Mouse (Mus musculus): ENCODE measurements at regions not wholly inside any gene's neighbourhood (a gene's known extent, or its start where the extent isn't known, plus 50 kb on each side); places are given as distances from the start of the nearest gene placed in this dataset.
"Not testable (repeated sequence)": the region's sequence is repeated elsewhere in the genome, so short reads cannot be mapped to it uniquely, and the experiment has no call there.

DNA sequence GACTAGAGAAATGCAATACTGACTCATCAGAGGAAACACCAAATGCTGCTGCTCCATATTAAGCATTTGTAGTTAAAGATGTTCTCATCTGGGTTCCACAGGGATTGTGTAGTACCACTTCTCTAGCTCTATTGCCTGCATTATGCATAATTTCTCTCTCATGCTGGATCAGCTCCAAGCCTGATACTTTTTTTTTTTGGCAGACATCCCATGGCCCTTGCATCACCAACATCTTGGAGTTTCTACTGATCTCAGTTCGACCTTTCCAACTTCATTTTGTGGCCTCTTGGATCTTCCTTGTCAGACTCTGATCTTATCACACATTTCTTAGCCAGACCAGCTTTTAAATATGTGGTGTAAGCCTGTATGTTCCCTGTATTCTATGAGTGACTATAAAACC lies 701.1 kb upstream of the Nr2f1 start:
- DNase-seq = no peak

DNA sequence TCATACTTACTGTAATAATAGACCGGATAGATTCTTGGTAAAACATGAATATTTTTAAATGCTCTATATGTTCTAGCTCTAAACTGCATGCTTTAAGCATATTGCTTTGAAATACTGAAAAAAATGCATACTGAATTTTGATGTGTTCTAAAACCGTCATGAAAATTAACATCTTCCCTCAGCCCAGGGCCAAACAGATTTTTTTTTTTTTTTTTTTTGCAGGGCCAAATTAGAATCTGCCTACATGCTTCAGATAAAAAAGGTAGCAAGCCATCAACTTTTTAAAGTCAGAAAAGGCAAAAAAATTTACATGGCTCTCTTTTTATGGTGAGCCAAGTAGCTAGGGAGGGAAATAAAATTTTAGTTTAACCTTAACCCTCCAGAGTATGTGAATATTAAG lies 692.7 kb upstream of the Nr2f1 start:
- DNase-seq = no peak

DNA sequence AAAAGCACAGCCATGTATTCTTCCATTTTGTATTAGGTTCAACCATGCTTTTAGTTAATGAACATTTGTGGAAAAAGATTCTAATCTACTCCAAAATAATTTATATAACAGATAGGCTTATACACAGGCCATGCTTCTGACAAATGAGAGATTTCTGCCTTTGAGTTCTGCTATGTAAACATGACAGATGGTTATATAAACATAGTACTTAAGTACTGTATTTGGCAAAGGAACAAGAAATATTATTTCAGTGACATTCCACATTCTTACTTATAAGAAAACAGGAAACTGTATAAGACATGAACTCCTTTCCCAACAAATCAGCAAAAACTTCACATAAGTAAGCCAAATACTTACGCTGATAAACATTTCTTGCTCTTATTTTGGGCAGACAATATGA lies 683.5 kb upstream of the Nr2f1 start:
- no peak for DNase-seq

DNA sequence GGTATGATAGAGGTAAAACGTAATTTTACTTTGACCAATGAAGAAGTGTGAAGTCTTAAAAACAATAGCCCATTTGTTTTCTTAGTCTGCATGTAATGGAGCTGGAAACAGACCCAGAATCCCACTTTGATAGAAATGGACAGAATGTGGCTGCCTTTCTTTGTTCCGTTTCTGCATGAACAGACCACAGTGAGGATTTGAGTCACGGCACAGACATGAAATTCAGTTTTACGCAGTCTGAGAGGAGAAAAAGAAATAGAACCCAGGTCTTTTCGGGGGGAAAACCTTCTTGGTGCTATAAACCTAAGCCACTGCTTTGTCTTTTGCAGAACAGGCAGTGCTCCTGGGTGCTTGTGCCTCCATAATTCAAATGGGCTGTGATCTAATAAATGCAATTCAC lies 673.0 kb upstream of the Nr2f1 start:
- DNase-seq = no peak

DNA sequence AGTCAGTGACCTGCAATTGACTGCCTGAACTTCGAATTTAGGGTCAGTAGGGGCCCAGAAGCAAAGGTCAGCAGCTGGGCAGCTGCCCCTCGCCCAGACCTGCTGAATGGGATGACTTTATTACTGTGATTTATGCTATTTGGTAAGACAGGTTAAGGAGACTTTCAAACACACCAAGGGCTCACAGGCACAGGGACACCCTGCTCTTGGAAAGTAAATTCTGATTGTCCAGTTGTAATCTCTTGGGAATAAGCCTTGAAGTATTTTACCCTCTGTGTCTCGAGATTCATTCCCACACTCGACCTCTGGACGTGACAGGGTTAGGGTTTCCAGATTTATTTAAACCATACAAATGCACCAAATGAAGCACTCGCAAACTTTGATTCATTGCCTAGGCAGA lies 672.4 kb upstream of the Nr2f1 start:
- no peak for DNase-seq

DNA sequence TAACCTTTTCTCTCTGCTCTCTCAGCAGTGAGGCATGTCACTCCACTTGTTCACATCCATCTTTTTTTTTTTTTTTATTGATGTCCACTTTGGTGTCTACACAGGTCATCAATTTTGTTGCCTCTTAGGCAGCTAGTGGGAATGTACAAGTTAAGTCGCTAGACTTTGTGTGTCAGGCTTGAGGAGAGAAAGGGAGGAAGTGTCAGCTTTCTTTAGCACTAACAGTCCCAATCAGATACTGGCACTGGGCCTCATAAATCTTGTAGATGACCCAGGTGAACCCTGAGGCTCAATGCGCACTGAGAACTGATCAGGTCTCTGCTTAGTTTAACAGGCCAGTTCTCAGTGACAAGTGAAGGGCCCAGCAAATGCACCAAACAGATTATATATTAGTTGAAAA lies 671.7 kb upstream of the Nr2f1 start:
- no peak for DNase-seq

DNA sequence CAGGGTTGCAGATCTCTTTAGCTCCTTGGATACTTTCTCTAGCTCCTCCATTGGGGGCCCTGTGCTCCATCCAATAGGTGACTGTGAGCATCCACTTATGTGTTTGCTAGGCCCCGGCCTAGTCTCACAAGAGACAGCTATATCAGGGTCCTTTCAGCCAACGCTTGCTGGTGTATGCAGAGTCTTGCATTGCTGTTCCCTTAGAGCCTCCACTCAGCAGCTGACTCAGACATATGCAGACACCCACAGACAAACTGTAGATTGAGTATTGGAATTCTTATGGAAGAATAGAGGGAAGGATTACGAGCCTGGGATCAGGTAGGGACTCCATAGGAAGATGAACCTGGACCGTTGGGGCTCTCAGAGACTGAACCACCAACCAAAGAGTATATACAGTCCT lies 624.8 kb upstream of the Nr2f1 start:
- not testable (repeated sequence) for DNase-seq

DNA sequence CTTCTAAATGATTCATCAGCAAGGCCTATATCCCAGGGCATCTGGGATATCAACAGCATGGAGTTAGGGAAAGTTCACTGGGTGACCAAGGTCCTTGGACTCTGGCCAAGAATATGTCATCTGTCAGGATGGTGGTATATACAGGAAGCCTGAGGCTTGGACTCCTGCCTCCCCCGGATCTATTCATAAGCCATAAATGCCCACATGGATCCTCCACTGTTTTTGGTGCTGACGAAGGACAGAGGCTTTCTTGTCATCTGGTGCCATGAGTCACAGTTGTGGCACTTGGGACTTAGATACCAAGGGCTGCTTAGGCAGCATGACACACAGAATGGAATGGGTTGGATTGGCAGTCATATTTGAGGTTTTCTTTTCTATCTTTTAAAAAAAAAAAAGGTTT lies 610.1 kb upstream of the Nr2f1 start:
- DNase-seq = no peak

DNA sequence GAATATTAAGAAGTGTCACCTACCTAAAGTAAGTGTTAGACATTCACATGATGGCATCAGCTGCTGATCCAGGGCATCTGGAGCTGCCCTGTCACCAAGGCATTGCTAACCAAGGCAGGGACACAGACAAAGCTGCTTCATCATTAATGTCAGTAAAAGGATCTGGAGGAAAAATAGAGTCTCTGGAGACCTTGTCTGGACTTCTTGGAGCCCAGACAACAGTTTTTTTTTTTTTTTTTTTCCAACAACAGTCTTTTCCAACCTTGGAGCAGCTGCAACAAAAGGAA lies 603.2 kb upstream of the Nr2f1 start:
- no peak for DNase-seq

DNA sequence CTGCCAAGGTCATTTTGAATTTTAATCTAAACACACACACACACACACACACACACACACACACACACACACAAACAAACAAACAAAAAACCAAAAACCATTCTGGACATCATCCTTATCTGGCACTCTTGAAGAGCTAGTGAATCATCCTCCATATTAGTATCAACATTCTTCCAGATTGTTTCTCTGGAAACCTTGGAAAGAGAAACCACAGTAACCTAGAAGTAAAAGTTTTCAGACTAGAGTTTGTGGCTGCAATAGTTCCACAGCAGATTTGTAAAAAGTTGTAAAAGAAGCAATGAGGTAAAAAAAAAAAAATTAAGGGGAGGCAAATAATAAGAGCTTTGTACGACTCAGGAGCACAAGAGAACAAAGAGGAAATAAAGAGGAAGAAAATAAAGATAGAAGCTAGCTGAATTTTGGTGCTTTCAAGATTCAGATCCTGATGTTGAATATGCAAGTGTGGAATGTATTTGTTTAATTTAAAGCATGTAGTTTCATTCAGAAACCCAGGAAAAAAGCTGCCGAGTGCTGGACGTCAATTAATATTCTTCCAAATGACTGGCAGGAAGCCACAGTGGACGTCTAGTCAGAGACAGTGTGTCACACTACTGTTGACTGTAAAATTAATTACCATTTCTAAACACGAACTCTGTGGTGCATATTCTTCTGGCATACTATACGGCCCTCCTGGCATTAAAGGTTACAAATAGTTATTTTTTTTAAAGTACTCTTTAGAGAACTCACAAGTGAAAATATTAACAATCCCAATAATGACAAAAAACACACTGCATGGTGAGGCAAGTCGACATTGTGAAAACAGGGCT lies 602.7 kb upstream of the Nr2f1 start:
- no peak for DNase-seq

DNA sequence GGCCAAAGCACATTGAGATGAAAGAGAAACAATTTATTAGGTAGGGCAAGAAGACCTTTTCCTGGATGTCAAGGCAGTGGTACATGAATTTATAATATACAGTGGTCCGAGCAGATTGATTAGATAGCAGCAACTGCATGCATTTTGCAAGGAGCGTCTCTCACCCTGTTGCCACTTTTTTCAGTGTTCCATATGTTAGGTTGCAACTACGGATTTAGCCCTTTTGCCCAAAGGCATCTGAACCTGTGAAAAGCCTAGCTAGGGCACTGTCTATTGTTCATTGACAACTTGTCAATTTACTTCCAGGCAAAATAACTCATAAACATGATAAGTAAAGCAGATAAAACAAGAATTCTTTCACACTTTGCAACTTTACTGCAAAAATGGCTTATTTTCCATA lies 600.1 kb upstream of the Nr2f1 start:
- no peak for DNase-seq

DNA sequence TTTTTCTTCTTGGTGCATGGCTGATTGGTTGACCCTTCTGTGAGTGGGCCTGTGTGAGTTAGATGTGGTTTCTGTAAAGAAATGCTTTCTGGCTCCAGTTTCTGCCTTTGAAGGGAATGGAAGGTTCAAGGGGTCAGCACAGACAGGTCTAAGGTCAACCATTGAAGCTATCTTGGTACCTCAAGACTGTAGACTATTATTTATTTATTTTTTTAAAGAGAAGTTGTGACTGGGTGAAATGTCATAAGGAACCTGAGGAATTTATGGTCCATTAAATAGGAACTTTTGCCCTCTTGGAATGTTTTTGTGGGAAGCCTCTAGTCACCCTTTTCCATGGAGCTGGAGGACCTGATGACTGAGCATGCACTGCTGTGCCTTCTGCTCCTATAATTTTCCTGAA lies 595.7 kb upstream of the Nr2f1 start:
- no peak for DNase-seq

DNA sequence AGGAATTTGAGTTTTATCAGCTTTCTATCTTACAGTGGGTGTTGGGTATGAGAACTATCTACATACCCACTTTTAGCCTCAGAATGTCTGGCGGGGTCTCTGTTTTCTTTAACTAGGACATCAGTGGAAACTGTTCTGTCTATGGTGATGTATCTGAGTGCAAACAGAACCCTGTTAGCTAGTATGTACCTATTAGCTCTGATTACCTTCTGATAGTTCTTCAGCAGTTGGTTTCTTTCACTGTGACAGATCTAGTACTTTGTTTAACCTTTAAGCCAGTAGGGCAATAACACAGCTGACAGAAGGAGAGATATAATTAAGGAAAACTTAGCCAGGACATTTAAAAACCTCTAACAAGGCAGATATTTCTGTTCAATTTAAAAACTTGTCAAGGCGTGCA lies 584.7 kb upstream of the Nr2f1 start:
- DNase-seq = no peak

DNA sequence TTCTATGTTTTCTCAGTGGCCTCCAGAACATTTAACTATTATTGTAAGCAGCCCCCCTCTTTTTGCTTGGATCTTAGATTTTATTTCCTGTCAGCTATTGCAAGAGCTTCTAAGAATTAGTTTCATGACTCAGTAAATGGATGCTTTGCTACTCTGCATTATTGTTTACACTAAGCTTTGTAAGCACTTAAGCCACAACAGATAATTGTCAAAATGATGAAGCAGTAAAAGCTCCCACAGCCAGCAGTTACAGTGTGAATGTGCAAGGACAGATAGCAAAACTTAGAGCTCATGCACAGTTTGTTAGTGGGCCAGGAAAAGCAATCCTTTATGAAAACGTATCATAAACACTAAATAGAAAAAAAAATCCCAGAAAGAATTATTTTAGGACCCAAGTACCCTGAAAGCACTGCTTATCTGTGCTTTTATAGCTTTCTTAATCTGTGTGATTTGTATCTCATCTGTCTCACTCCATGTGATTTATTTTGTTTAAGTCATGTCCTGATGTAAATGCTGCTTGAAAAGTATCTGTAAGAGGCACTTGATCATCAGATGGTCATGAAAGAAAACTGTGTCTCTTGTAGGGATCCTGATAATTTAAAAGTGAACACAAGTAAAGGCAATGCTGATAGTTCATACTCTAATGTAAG lies 584.2 kb upstream of the Nr2f1 start:
- DNase-seq = no peak

Measured in kidney, adult 9 months (tissue).